Mouse (Mus musculus) intestine, postnatal 0 days (tissue): ENCODE data around the gene Nutf2-ps1. TPM values are rescaled to one million over a fixed set of nuclear protein-coding genes. Genes with fewer than 3 reads are reported as not detected.
"Not testable (repeated sequence)": the region's sequence is repeated elsewhere in the genome, so short reads cannot be mapped to it uniquely, and the experiment has no call there.

ENCODE experiments used
- ATAC-seq: fragments of 200-750 bp; cut with Nextera tagmentation; 2 replicates; pipeline ENCODE4 v1.8.0; 2017; ENCODE audit warnings: mild to moderate bottlenecking, moderate TSS enrichment, moderate library complexity
- H3K27ac ChIP-seq: fragments of 300-500 bp; sonication (generic); 2 replicates; pipeline ENCODE4 v1.5.1; 2014; ENCODE audit warnings: mild to moderate bottlenecking, low read depth, low read length, moderate library complexity
- H3K27me3 ChIP-seq: fragments of 300-500 bp; sonication (generic); replicated peaks from 2 replicates; pipeline ENCODE4 v1.6.1; 2014; ENCODE audit warnings: low read length, mixed read lengths; ENCODE audit not compliant: control insufficient read depth, insufficient read depth
- H3K36me3 ChIP-seq: fragments of 300-500 bp; sonication (generic); 2 replicates; pipeline ENCODE4 v1.6.1; 2014; ENCODE audit warnings: mild to moderate bottlenecking, moderate library complexity; ENCODE audit not compliant: control insufficient read depth, insufficient read depth
- H3K4me1 ChIP-seq: fragments of 300-500 bp; sonication (generic); replicated peaks from 2 replicates; pipeline ENCODE4 v1.6.1; 2014; ENCODE audit warnings: antibody characterized with exemption, low read length, mixed read lengths; ENCODE audit not compliant: control insufficient read depth, insufficient read depth
- H3K4me2 ChIP-seq: fragments of 300-500 bp; sonication (generic); replicated peaks from 2 replicates; pipeline ENCODE4 v1.6.1; 2014; ENCODE audit warnings: low read depth, mild to moderate bottlenecking, moderate library complexity
- H3K4me3 ChIP-seq: fragments of 300-500 bp; sonication (generic); 2 replicates; pipeline ENCODE4 v1.5.1; 2014; ENCODE audit warnings: low read depth, low read length
- H3K9ac ChIP-seq: fragments of 300-500 bp; sonication (generic); 2 replicates; pipeline ENCODE4 v1.6.1; 2014; ENCODE audit warnings: mild to moderate bottlenecking, low read depth, low read length
- H3K9me3 ChIP-seq: fragments of 300-500 bp; sonication (generic); 2 replicates; pipeline ENCODE4 v1.6.1; 2016; ENCODE audit warnings: mixed run types; ENCODE audit not compliant: control insufficient read depth
- CTCF ChIP-seq: sonication (generic); IDR thresholded peaks from 2 replicates; pipeline ENCODE4 v1.5.1; 2016; ENCODE audit warnings: low read depth, mild to moderate bottlenecking, control low read depth, antibody characterized with exemption, moderate library complexity
- WGBS: fragments of 180-500 bp; shearing (Covaris S2); extraction: QIAGEN DNeasy Blood & Tissue Kit; methylation state at CpG from one replicate; pipeline ENCODE4 v1.1.7; 2014; 5-methylcytosine and 5-hydroxymethylcytosine counted together
- polyA plus RNA-seq: library from polyadenylated mRNA; unstranded; fragments of >200 nt; fragmentation: Nextera tagmentation; extraction: Ambion mirVana; gene quantifications from 2 replicates; pipeline ENCODE4 v1.2.1, GENCODE M21; 2015

Nutf2-ps1 gene
- polyA plus RNA-seq, 1 experiment from 2014 or later: 125 TPM

DNA sequence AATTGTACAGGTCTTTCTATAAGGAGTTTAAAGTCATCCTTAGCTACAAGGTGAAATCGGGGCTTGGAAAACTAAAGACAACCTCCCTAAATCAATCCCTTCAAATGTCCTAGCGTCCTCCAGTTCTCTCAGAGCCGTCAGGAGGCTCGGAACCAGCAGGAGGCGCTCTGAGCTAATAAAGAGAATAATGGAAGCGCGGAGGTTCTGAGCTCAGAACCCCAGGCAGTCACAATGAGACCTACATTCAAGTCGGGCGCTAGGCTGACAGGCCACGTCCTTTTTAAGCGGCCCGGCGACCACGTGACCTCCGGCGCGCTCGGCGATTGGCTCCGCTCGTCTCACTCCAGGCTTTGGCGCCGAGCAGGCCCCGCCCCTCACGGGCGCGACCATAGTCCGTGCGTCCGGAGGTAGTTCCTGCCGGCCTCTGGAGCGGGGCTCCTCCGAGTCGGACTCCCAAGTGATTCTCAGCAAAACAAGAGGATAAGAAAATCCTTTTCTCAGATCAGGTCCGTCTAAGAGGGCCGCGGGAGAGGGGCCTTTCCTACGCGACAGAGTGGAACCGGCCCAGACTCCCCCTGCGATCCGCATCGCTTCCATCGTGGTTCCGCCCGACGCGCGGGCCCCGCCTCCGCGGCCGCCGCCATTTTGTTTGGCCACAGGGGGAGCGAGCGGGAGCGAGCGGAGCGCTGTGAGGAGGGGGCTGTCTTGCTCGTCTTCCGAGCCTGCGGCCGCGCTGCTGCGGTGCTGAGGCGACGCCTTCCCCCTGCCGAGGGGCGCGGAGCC is 11.1 kb upstream of the Nutf2-ps1 start, which contains the start of gene Smc3:
Smc3 (plus strand) TSS at position 642 of the 783 bp plus-strand sequence.
- Histone ChIP-seq H3K4me1 (peaks cover 5% of the 10 kb centered on the region; the same call in 1 of the 2 replicates), H3K27ac (peak within 1 kb of the TSS; percentile 91), H3K4me2 (peak within 1 kb of the TSS; percentile 96), H3K27me3 (no peaks in the 10 kb centered on the region), H3K4me3 (peak within 1 kb of the TSS; percentile 98), H3K9me3 (no peaks in the 10 kb centered on the region), H3K9ac (peak within 1 kb of the TSS; percentile 96), H3K36me3 (0 out of 2 replicates have a peak, but pooled peaks cover 2% of the 10 kb centered on the region)
- peak; percentile 88 for TF ChIP-seq CTCF
- under 1% methylated on average over 70 of the region's 70 CpGs for WGBS
- peak; percentile 98 for ATAC-seq

DNA sequence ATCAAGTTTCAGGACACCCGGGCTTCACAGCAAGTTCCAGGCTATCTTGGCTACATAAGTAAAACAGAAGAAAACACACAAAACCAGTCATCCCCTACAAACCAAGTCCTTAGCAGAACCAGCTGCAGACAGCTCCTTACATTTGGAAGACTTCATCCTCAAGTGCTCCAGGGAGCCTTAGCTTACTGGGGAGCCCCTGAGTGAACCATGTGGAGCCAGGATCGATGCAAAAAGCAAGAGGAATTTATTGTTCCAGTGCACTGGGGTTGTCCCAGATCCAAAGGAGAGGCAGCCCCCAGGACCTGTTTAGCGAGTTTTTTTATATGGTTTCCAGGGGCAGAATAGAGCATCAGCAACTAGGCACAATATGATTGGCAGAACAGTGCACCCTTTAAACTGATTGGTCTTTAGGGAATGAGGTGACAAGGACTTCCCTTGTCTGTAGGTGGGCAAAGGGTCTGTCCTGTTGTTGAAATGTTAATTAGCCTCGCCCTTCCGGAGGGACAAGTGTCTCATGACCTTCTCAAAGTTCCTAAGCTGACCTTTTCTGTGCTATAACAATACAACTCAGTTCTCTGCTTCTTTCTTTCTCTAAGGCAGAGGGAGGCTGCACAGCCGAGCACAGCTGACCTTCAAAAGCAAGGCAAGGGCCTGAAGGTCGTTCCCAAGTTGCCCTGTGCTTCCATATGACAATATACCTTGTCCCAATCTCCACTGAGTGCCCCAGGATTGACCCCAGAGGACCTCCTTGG is 8.0 kb upstream of the Nutf2-ps1 start:
- no peak overlapping the region for H3K27ac ChIP-seq
- H3K9me3 ChIP-seq: no peaks in the 10 kb centered on the region
- no peaks in the 10 kb centered on the region for H3K36me3 ChIP-seq
- no peak overlapping the region for H3K4me3 ChIP-seq
- H3K27me3 ChIP-seq: no peaks in the 10 kb centered on the region
- no peak for TF ChIP-seq CTCF
- H3K4me1 ChIP-seq: no peaks in the 10 kb centered on the region
- WGBS: 68% methylated on average over 7 of the region's 7 CpGs
- ATAC-seq: no peak
- H3K4me2 ChIP-seq: no peak overlapping the region
- no peak overlapping the region for H3K9ac ChIP-seq

DNA sequence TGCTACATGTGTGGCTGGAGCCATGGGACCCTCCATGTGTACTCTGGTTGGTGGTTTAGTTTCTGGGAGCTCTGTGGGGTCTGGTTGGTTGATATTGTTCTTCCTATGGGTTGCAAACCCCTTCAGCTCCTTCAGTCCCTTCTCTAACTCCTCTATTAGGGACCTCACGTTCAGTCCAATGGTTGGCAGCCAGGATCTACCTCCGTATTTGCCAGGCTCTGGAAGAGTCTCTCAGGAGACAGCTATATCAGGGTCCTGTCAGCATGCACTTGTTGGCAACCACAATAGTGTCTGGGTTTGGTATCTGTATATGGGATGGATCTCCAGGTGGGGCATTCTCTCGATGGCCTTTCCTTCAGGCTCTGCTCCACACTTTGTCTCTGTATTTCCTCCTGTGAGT is 1.2 kb downstream of the Nutf2-ps1 start:
- not testable (repeated sequence) for ATAC-seq, H3K4me2 ChIP-seq, H3K9ac ChIP-seq, H3K27ac ChIP-seq, H3K4me3 ChIP-seq, H3K4me1 ChIP-seq, H3K36me3 ChIP-seq, H3K27me3 ChIP-seq
- H3K9me3 ChIP-seq: peaks cover 16% of the 10 kb centered on the region
- 90% methylated on average over 3 of the region's 3 CpGs for WGBS

DNA sequence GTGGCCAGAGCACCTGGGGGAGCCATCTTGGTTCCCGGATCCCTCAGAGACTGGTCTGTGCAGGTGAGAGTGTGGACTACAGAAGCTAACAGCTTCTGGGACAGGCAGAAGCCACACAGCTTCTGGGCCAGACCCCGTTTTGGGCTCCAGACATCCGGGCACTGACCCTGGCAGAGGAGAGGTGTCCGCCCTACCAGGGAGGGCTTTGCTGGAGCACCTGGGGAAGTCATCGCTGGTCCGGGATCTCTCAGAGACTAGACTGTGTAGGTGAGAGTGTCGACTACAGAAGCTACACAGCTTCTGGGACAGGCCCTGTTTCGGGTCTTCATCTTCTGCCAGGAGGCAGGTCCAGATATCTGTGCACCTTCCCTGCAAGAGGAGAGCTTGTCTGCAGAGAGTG is 8.6 kb downstream of the Nutf2-ps1 start:
- H3K4me2 ChIP-seq, H3K27ac ChIP-seq, H3K36me3 ChIP-seq, H3K27me3 ChIP-seq, ATAC-seq, H3K4me3 ChIP-seq, H3K4me1 ChIP-seq, H3K9ac ChIP-seq: not testable (repeated sequence)
- peaks cover 13% of the 10 kb centered on the region for H3K9me3 ChIP-seq
- 87% methylated on average over 8 of the region's 8 CpGs for WGBS

DNA sequence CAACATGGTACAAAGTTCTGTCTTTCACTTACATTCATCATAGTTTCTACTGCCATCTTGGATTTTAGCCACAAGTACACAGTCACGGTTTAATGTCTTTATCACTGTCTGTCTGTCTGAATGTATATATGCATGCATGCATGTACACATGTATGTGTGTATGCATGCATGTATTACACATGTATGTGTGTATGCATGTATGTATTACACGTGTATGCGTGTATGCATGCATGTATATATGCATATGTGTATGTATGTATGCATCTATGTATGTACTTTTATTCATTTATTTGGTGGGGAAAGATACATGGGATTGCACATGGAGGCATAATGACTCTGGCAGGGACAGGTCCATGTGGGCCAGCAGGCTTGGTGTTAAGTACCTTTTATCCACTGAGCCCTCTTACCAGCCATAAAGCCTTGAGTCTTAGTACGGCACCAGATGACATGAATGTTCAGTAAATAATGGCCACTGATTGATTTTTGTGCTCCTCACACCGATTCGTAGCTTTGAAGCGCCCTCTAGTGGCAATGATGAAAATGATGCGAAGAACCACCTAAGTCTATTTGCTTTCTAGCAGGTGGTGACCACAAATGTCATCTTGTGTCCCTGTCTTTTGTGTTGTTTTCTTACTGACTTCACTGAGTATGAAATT is 10.1 kb downstream of the Nutf2-ps1 start:
- Histone ChIP-seq H3K9me3 (no peaks in the 10 kb centered on the region), H3K4me3 (no peak overlapping the region), H3K27me3 (no peaks in the 10 kb centered on the region), H3K4me2 (no peak overlapping the region), H3K4me1 (0 out of 2 replicates have a peak, but pooled peaks cover 4% of the 10 kb centered on the region), H3K27ac (no peak overlapping the region), H3K36me3 (no peaks in the 10 kb centered on the region), H3K9ac (no peak overlapping the region)
- ATAC-seq: peak; percentile 54
- TF ChIP-seq CTCF: peak; percentile 95
- 11% methylated on average over 8 of the region's 8 CpGs for WGBS
